Mouse (Mus musculus): Measurements from ENCODE around the gene Ptprj.

Gene Ptprj

GRCm38 (mm10) chr2:90576936-90577335, 3.5 kb downstream of the Ptprj start:
- no peak for DNase-seq

- no peak for DNase-seq
Measured at GRCm38 (mm10) chr2:90576411-90576810, 4.0 kb downstream of the Ptprj start.

GRCm38 (mm10) chr2:90575713-90576112, 4.7 kb downstream of the Ptprj start:
- no peak for DNase-seq

GRCm38 (mm10) chr2:90575116-90575515, 5.3 kb downstream of the Ptprj start:
- DNase-seq, result no peak

GRCm38 (mm10) chr2:90574536-90574935, 5.9 kb downstream of the Ptprj start:
- DNase-seq, result no peak

DNA sequence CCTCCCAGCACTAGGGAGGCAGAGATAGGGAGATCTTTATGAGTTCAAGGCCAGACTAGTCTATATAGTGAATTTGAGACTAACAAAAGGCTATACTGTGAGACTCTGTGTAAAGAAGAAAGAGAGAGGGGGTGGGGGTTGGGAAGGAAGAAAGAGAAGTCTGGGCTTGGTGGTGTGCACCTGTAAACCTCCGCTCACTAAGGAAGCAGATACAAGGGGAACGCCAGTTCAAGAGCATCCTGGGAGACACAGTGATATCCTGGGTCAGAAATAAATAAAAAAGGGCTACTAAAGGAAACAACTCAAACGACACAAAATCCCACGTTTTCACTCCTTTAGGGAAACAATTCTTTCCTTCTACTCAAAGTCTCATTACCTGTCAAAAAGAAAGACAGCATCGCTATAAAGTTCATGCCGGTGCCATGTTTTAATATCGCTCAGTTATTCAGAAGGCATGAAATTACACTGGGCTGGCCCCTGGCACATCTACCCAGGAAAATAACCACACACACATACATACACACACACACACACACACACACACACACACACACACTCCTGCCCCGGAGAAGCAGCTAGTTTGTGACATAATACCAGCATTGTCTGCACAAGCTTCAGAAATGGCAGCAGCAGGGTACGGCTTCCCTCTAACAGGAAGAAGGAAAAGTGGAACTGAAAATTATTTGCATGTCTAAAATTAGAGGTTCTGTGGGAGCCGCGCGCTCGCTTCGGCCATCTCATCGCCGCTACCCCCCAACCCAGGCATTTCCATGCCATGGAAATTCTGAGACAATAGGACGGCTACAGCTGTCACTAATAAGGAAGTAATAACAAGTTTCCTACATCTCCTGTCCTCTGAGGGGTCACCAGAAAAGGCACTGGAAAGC, 6.6 kb downstream of the Ptprj start:
- peak in 1 of 2 experiments; percentile 2 for DNase-seq

GRCm38 (mm10) chr2:90572126-90572525, 8.3 kb downstream of the Ptprj start:
- peak in 1 of 2 experiments; percentile 26 for DNase-seq

DNA sequence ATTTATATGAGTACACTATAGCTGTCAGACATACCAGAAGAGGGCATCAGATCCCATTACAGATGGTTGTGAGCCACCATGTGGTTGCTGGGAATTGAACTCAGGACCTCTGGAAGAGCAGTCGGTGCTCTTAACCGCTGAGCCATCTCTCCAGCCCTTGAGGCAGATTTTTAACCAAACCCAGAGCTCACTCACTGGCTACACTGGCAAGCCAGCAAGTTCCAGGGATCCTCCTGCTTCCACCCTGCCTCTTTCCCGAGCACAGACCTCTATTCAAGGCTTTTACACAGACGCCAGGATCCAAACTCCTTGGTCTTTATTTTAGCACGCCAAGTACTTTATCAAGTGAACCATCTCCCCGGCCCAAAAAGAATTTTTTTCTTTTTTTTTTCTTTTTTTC, 9.0 kb downstream of the Ptprj start:
- peak in 1 of 2 experiments; percentile 23 for DNase-seq

DNA sequence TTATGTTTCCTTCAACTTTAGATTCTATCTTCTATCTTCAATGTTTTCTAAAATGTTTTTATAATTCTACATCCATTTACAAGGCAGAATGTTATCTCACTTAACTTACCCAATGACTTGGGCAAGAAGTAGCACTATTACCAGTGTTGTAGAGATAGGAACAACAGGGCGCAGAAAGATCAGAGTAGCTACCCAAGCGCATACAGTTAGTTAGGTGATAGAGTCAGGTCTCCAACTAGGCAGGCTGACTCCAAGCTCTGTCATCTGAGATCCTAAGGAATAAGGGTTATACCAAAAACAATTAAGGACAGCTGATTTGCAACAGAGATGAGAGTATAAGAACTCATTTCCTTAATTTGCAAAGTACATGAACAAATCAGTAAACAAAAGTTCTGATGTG, 9.6 kb downstream of the Ptprj start:
- no peak for DNase-seq

GRCm38 (mm10) chr2:90570216-90570615, 10.2 kb downstream of the Ptprj start:
- DNase-seq, result peak in 1 of 2 experiments; percentile 24

DNA sequence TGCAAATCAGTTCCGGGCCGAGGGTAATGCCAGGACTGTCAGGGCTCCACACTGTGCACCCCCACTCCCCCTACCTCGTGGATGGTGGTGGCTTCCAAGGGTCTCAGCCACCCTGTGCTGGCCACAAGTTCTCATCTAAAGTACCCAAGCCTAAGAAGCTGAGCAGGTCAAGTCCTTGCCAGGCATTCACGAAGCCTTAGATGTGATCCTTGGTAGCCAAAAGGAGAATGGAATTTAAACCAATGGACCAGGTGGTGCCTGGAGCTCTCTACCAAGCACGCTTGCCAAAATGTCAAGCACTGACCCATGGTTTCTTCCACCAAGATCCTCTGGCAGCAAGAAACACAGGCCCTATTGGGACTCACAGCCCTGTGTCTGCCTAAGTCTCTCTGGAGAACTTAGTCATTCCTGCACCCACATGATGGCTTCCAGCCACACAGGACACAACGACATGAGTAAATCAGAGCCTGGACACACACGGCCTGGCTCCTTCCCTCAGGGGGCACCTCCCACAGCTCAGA, 11.4 kb downstream of the Ptprj start:
- peak; percentile 44 to 66 for DNase-seq

DNA sequence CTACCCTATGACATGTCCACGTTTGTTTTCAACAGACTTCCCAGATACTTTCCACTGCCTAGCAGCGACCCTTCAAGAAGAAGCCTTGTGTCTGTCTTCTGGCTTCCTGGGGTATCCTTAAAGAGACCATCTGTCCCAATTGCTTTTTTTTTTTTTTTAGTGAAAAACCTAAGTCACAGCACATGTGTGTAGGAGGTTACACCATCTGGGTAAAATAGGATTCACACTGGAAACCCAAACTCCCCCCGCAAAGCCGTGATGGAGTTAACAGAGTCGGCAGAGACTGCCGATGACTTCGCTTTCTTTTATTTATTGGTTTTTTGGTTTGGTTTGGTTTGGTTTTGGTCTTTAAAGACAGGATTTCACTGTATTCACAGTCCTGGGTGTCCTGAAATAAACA, 12.4 kb downstream of the Ptprj start:
- no peak for DNase-seq

GRCm38 (mm10) chr2:90566773-90567528, 13.5 kb downstream of the Ptprj start:
- peak; percentile 87 to 88 for DNase-seq

DNA sequence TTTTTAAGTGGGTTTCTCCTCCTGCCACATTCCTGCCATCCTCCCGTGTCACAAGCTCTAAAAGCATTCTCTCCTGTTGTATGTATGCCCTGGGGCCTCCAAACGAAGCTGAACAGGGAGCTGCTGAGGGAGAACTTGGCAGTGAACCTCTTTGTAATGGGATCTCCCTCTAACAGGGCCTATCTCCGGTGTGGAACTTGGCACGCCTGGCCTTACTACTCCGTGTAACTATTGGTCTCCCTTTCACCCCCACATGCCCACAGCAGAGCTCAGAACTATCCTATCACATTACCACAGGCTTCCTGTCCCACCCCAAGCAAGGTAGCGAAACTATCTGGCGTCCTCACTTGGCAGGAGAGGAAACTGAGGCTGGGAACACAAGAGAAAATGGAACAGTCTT, 14.4 kb downstream of the Ptprj start:
- DNase-seq, result peak; percentile 53 to 71

- DNase-seq, result peak; percentile 83 to 93
Measured at GRCm38 (mm10) chr2:90565192-90565929, 15.1 kb downstream of the Ptprj start.

DNA sequence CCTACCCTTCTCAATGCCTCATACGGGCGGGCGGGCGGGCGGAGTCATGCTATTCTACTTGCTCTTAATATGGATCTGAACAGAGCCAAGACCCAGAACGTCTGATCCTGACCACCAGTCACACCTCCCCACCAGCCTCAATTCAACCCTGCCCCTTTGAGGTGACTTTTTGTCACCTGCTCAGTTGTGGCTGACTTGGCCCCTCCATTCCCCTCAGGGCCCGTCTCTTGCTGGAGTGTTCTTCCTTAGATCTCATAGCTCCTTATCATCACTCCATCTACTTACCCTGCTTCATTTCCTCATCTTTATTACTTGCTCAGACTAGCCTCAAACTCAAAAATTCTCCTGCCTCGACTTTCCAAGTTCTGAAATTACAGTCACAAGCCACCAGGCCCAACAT, 15.9 kb downstream of the Ptprj start:
- DNase-seq, result no peak

GRCm38 (mm10) chr2:90563171-90563570, 17.3 kb downstream of the Ptprj start:
- no peak for DNase-seq

- peak; percentile 39 to 67 for DNase-seq
Measured at GRCm38 (mm10) chr2:90562126-90562670, 18.2 kb downstream of the Ptprj start.

DNA sequence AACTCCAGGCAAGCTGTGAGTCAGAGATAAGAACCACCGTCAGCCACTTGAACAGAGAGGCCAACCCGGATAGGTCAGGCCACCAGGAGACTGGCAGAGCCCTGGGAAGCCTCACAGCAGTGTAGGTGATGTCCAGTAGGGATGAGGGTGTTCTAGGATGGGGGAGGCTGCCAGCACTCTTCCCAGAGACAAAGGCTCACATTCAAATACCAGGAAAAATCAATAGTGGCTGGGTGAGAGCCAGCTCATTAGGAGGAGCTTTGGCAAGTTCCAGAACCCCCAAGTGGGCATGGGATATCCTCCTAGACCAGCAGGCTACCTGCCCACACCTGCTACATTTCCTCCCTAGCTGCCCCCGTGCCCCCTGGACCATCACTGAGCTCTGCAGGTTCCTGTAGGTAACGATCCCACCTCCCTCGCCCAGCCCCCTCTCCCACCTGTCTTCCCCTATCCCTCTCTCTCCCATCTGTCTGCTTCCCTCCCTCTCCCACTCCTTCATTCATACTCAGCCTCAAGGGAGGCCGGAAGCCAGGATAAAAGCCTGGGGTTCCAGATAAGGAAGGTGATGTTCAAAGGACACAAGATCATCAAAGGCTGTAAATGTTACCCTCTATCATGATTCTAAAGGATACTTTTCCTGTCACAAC, 20.1 kb downstream of the Ptprj start:
- DNase-seq, result no peak

GRCm38 (mm10) chr2:90559688-90560196, 20.7 kb downstream of the Ptprj start:
- DNase-seq, result no peak

DNA sequence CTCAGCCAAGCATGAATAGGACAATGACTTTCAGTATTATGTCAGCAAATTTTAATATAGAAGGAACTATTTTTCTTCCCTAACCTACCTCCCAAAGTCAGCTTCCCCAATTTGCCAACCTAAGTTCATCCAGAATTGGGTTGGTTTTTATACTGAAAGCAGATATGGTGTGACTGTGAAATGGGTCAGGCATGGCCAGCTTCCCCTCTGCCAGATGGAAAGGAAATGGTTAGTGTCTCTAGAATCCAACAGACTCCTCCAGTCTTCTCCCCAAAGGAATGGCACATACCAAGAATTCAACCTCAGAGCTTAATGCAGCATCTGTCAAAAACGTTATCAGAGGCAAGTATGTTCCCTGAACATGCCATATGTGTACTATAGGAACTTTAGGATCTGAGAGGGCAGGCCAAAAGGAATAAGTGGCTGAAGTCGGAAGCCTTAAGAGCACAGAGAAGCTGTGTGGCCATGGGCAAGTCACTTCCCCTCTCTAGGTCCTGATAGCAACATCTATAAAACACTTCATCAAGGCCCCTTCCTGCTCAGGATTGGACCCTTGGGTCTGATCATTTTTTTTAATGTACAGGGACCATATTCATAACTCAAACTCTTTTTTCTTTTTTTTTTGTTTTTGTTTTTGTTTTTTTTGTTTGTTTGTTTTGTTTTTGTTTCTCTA, 21.3 kb downstream of the Ptprj start:
- DNase-seq, result no peak

Data from kidney, postnatal 25 days (tissue).